Mouse (Mus musculus) midbrain, embryonic 16.5 days (tissue): ENCODE measurements around the gene Camsap2. TPM values are rescaled to one million over a fixed set of nuclear protein-coding genes. Genes with fewer than 3 reads are reported as not detected.
A peak's percentile ranks its signal among the peaks of the same experiment; 100 is the strongest.

Source experiments
- ATAC-seq: fragments of 200-750 bp; cut with Nextera tagmentation; 2 replicates; pipeline ENCODE4 v1.8.0; 2017; ENCODE audit warnings: moderate TSS enrichment
- H3K27ac ChIP-seq: fragments of 300-500 bp; sonication (generic); 2 replicates; pipeline ENCODE4 v1.5.1; 2014; ENCODE audit warnings: mild to moderate bottlenecking, low read length, mixed read lengths
- H3K27me3 ChIP-seq: fragments of 300-500 bp; sonication (generic); 2 replicates; pipeline ENCODE4 v1.6.1; 2014; ENCODE audit warnings: low read depth, low read length, mixed read lengths; ENCODE audit not compliant: control insufficient read depth, insufficient read depth
- H3K36me3 ChIP-seq: fragments of 300-500 bp; sonication (generic); 2 replicates; pipeline ENCODE4 v1.6.1; 2014; ENCODE audit warnings: mild to moderate bottlenecking, low read length, moderate library complexity, mixed read lengths; ENCODE audit not compliant: control insufficient read depth, insufficient read depth
- H3K4me1 ChIP-seq: fragments of 300-500 bp; sonication (generic); 2 replicates; pipeline ENCODE4 v1.6.1; 2014; ENCODE audit warnings: mild to moderate bottlenecking, low read length, mixed read lengths; ENCODE audit not compliant: control insufficient read depth, insufficient read depth
- H3K4me2 ChIP-seq: fragments of 300-500 bp; sonication (generic); 2 replicates; pipeline ENCODE4 v1.6.1; 2014; ENCODE audit warnings: mild to moderate bottlenecking, low read length, mixed read lengths
- H3K4me3 ChIP-seq: fragments of 300-500 bp; sonication (generic); 2 replicates; pipeline ENCODE4 v1.5.1; 2014; ENCODE audit warnings: low read depth, mild to moderate bottlenecking, low read length, moderate library complexity, mixed read lengths
- H3K9ac ChIP-seq: fragments of 300-500 bp; sonication (generic); 2 replicates; pipeline ENCODE4 v1.6.1; 2014; ENCODE audit warnings: low read depth, low read length, mixed read lengths
- H3K9me3 ChIP-seq: fragments of 300-500 bp; sonication (generic); replicated peaks from 2 replicates; pipeline ENCODE4 v1.6.1; 2014; ENCODE audit warnings: mild to moderate bottlenecking, low read length, mixed read lengths; ENCODE audit not compliant: control insufficient read depth, poor library complexity, severe bottlenecking
- whole genome bisulfite sequencing: fragments of 180-500 bp; shearing (Covaris S2); extraction: QIAGEN DNeasy Blood & Tissue Kit; methylation state at CpG from one replicate; pipeline ENCODE4 v1.1.7; 2014; 5-methylcytosine and 5-hydroxymethylcytosine counted together
- polyA plus RNA-seq: library from polyadenylated mRNA; unstranded; fragments of >200 nt; fragmentation: Nextera tagmentation; extraction: Ambion mirVana; gene quantifications from 2 replicates; pipeline ENCODE4 v1.2.1, GENCODE M21; 2015

The Camsap2 gene
- polyA plus RNA-seq, 1 experiment from 2014 or later, result 27.2 TPM

- Histone ChIP-seq H3K4me2 (peak overlapping the region; percentile 90), H3K9ac (peak overlapping the region; percentile 82), H3K36me3 (no peaks in the 10 kb centered on the region), H3K27me3 (peaks cover 42% of the 10 kb centered on the region), H3K9me3 (no peaks in the 10 kb centered on the region), H3K4me1 (peaks cover 8% of the 10 kb centered on the region), H3K4me3 (peak overlapping the region; percentile 60), H3K27ac (no peak overlapping the region; the same call in 1 of the 2 replicates)
- 2% methylated on average over 16 of the region's 16 CpGs for WGBS
- ATAC-seq, result no peak
Measured at GRCm38 (mm10) chr1:136259543-136259892, 86.4 kb downstream of the Camsap2 start.

GRCm38 (mm10) chr1:136258495-136258894 is 87.4 kb downstream of the Camsap2 start:
- H3K4me1 ChIP-seq, result peaks cover 8% of the 10 kb centered on the region
- H3K27ac ChIP-seq, result no peak overlapping the region
- peaks cover 42% of the 10 kb centered on the region for H3K27me3 ChIP-seq
- H3K4me3 ChIP-seq, result no peak overlapping the region
- H3K9ac ChIP-seq, result no peak overlapping the region
- 73% methylated on average over 9 of the region's 9 CpGs for WGBS
- no peaks in the 10 kb centered on the region for H3K9me3 ChIP-seq
- H3K36me3 ChIP-seq, result no peaks in the 10 kb centered on the region
- no peak overlapping the region for H3K4me2 ChIP-seq
- ATAC-seq, result no peak

- H3K27ac ChIP-seq, result no peak overlapping the region
- H3K4me3 ChIP-seq, result no peak overlapping the region
- no peak overlapping the region for H3K4me2 ChIP-seq
- H3K36me3 ChIP-seq, result no peaks in the 10 kb centered on the region
- H3K27me3 ChIP-seq, result peaks cover 25% of the 10 kb centered on the region
- 43% methylated on average over 8 of the region's 8 CpGs for WGBS
- H3K9me3 ChIP-seq, result no peaks in the 10 kb centered on the region
- ATAC-seq, result no peak
- no peak overlapping the region for H3K9ac ChIP-seq
- peaks cover 4% of the 10 kb centered on the region for H3K4me1 ChIP-seq
Measured at GRCm38 (mm10) chr1:136255657-136256056, 90.2 kb downstream of the Camsap2 start.

- H3K4me3 ChIP-seq, result no peak overlapping the region
- 0 out of 2 replicates have a peak, but pooled peaks cover 4% of the 10 kb centered on the region for H3K4me1 ChIP-seq
- H3K27me3 ChIP-seq, result peaks cover 25% of the 10 kb centered on the region
- no peaks in the 10 kb centered on the region for H3K9me3 ChIP-seq
- no peak overlapping the region for H3K9ac ChIP-seq
- 35% methylated on average over 6 of the region's 6 CpGs for WGBS
- ATAC-seq, result no peak
- H3K27ac ChIP-seq, result no peak overlapping the region
- H3K4me2 ChIP-seq, result no peak overlapping the region
- no peaks in the 10 kb centered on the region for H3K36me3 ChIP-seq
Measured at GRCm38 (mm10) chr1:136255174-136255573, 90.7 kb downstream of the Camsap2 start.

GRCm38 (mm10) chr1:136254503-136255065 is 91.3 kb downstream of the Camsap2 start:
- Histone ChIP-seq H3K36me3 (no peaks in the 10 kb centered on the region), H3K4me2 (no peak overlapping the region), H3K27ac (no peak overlapping the region), H3K27me3 (peaks cover 20% of the 10 kb centered on the region), H3K9ac (no peak overlapping the region), H3K4me3 (no peak overlapping the region), H3K9me3 (no peaks in the 10 kb centered on the region), H3K4me1 (0 out of 2 replicates have a peak, but pooled peaks cover 2% of the 10 kb centered on the region)
- ATAC-seq, result no peak
- 83% methylated on average over 10 of the region's 10 CpGs for WGBS

- WGBS, result 41% methylated on average over 2 of the region's 2 CpGs
- H3K4me1 ChIP-seq, result no peaks in the 10 kb centered on the region
- no peak overlapping the region for H3K9ac ChIP-seq
- H3K36me3 ChIP-seq, result no peaks in the 10 kb centered on the region
- H3K27me3 ChIP-seq, result peaks cover 14% of the 10 kb centered on the region
- no peak for ATAC-seq
- no peaks in the 10 kb centered on the region for H3K9me3 ChIP-seq
- no peak overlapping the region for H3K4me2 ChIP-seq
- H3K27ac ChIP-seq, result no peak overlapping the region
- no peak overlapping the region for H3K4me3 ChIP-seq
Measured at GRCm38 (mm10) chr1:136253472-136253871, 92.4 kb downstream of the Camsap2 start.

GRCm38 (mm10) chr1:136249662-136250061 is 96.2 kb downstream of the Camsap2 start:
- Histone ChIP-seq H3K36me3 (no peaks in the 10 kb centered on the region), H3K9me3 (no peaks in the 10 kb centered on the region), H3K9ac (no peak overlapping the region), H3K4me1 (no peaks in the 10 kb centered on the region), H3K27ac (no peak overlapping the region), H3K4me2 (no peak overlapping the region), H3K27me3 (no peaks in the 10 kb centered on the region), H3K4me3 (no peak overlapping the region)
- 71% methylated on average over 5 of the region's 5 CpGs for WGBS
- ATAC-seq, result no peak

GRCm38 (mm10) chr1:136247393-136247792 is 98.5 kb downstream of the Camsap2 start:
- Histone ChIP-seq H3K27me3 (no peaks in the 10 kb centered on the region; the same call in 1 of the 2 replicates), H3K27ac (no peak overlapping the region), H3K9me3 (no peaks in the 10 kb centered on the region), H3K4me2 (no peak overlapping the region), H3K4me1 (no peaks in the 10 kb centered on the region), H3K9ac (no peak overlapping the region), H3K4me3 (no peak overlapping the region), H3K36me3 (no peaks in the 10 kb centered on the region)
- no peak for ATAC-seq
- WGBS, result 92% methylated on average over 5 of the region's 5 CpGs

GRCm38 (mm10) chr1:136244469-136244868 is 101.4 kb downstream of the Camsap2 start:
- Histone ChIP-seq H3K9me3 (no peaks in the 10 kb centered on the region; the same call in 1 of the 2 replicates), H3K4me3 (no peak overlapping the region), H3K27me3 (no peaks in the 10 kb centered on the region; the same call in 1 of the 2 replicates), H3K4me1 (no peaks in the 10 kb centered on the region), H3K9ac (no peak overlapping the region), H3K36me3 (no peaks in the 10 kb centered on the region), H3K27ac (no peak overlapping the region), H3K4me2 (no peak overlapping the region)
- no peak for ATAC-seq
- 93% methylated on average over 4 of the region's 5 CpGs for WGBS
